12 mouse cellular contexts compared by ENCODE assay signal in genomic region chr2:58289759-58290431, GRCm38 (mm10).
DNase-seq lines count a peak whose midpoint lies in the region; ATAC-seq lines count a peak whose summit lies in the region.
"Had no signal": no experiment of that assay in that cellular context is flagged by ENCODE, and none has a peak within 500 bp of the region (broad histone marks: within the 10 kb centered on the region; RNA-seq: fewer than 3 reads in every experiment).

No protein-coding gene starts in this region.

- peak overlapping the region; percentile 32 for H3K4me2 ChIP-seq in heart, embryonic 12.5 days
- no peak overlapping the region for H3K4me2 ChIP-seq in midbrain, embryonic 13.5 days (replicated peaks)
- H3K4me2 ChIP-seq in midbrain, embryonic 16.5 days (ENCODE audit: low read length) = no peak overlapping the region
- H3K4me2 ChIP-seq in intestine, embryonic 14.5 days (ENCODE audit: low read length) = peak overlapping the region; percentile 38
- H3K4me2 ChIP-seq: lung, embryonic 14.5 days; neural tube, embryonic 12.5 days had no signal

- H3K4me1 ChIP-seq in heart, embryonic 12.5 days (replicated peaks) = peaks cover 11% of the 10 kb centered on the region; the same call in 1 of the 2 replicates
- H3K4me1 ChIP-seq in midbrain, embryonic 13.5 days (replicated peaks) = peaks cover 11% of the 10 kb centered on the region
- peaks cover 3% of the 10 kb centered on the region; the same call in 1 of the 2 replicates for H3K4me1 ChIP-seq in midbrain, embryonic 16.5 days (ENCODE audit: control insufficient read depth, insufficient read depth, low read length)
- H3K4me1 ChIP-seq in intestine, embryonic 14.5 days (replicated peaks; ENCODE audit: control insufficient read depth, insufficient read depth, low read length) = peaks cover 13% of the 10 kb centered on the region

- ATAC-seq in heart, embryonic 12.5 days (ENCODE audit: insufficient number of reproducible peaks, low FRiP score) = no peak
- ATAC-seq in midbrain, embryonic 13.5 days = peak; percentile 62
- no peak for ATAC-seq in midbrain, embryonic 16.5 days
- ATAC-seq in intestine, embryonic 14.5 days (replicated peaks; ENCODE audit: low FRiP score, low TSS enrichment, low read depth) = peak; percentile 81
- no peak for ATAC-seq in erythroblast, adult 5-6 weeks (replicated peaks; ENCODE audit: low FRiP score, poor library complexity, severe bottlenecking)

- H3K9ac ChIP-seq in heart, embryonic 12.5 days = no peak overlapping the region
- H3K9ac ChIP-seq in midbrain, embryonic 13.5 days (replicated peaks) = no peak overlapping the region
- no peak overlapping the region for H3K9ac ChIP-seq in midbrain, embryonic 16.5 days (ENCODE audit: low read depth, low read length)
- H3K9ac ChIP-seq in intestine, embryonic 14.5 days (ENCODE audit: low read length) = no peak overlapping the region
- H3K9ac ChIP-seq: lung, embryonic 14.5 days; neural tube, embryonic 12.5 days had no signal

- intact Hi-C loops in left cerebral cortex, postnatal 36 days (cut with DNase I) = no loop called here

- WGBS in heart, embryonic 12.5 days = 35% methylated on average over 9 of the region's 9 CpGs
- 15% methylated on average over 9 of the region's 9 CpGs for WGBS in midbrain, embryonic 13.5 days
- 12% methylated on average over 9 of the region's 9 CpGs for WGBS in midbrain, embryonic 16.5 days
- 8% methylated on average over 9 of the region's 9 CpGs for WGBS in intestine, embryonic 14.5 days

- H3K27me3 ChIP-seq in heart, embryonic 12.5 days (replicated peaks) = no peaks in the 10 kb centered on the region
- no peaks in the 10 kb centered on the region for H3K27me3 ChIP-seq in midbrain, embryonic 13.5 days
- no peaks in the 10 kb centered on the region for H3K27me3 ChIP-seq in midbrain, embryonic 16.5 days (ENCODE audit: control insufficient read depth, insufficient read depth, low read depth, low read length)
- H3K27me3 ChIP-seq in intestine, embryonic 14.5 days (replicated peaks; ENCODE audit: control insufficient read depth, insufficient read depth, low read length) = no peaks in the 10 kb centered on the region
- H3K27me3 ChIP-seq: neural tube, embryonic 12.5 days had no signal

- H3K9me3 ChIP-seq in heart, embryonic 12.5 days (replicated peaks) = no peaks in the 10 kb centered on the region
- H3K9me3 ChIP-seq in midbrain, embryonic 13.5 days = no peaks in the 10 kb centered on the region
- no peaks in the 10 kb centered on the region for H3K9me3 ChIP-seq in midbrain, embryonic 16.5 days (replicated peaks; ENCODE audit: control insufficient read depth, low read length, poor library complexity, severe bottlenecking)
- no peaks in the 10 kb centered on the region for H3K9me3 ChIP-seq in intestine, embryonic 14.5 days (ENCODE audit: control insufficient read depth, low read length)
- H3K9me3 ChIP-seq: neural tube, embryonic 12.5 days had no signal

- H3K4me3 ChIP-seq in heart, embryonic 12.5 days = no peak overlapping the region
- no peak overlapping the region for H3K4me3 ChIP-seq in midbrain, embryonic 13.5 days (replicated peaks)
- H3K4me3 ChIP-seq in midbrain, embryonic 16.5 days (ENCODE audit: low read depth, low read length) = no peak overlapping the region
- H3K4me3 ChIP-seq in intestine, embryonic 14.5 days (ENCODE audit: low read depth, low read length) = no peak overlapping the region
- H3K4me3 ChIP-seq: erythroblast, embryonic 14.5 days; neural tube, embryonic 12.5 days had no signal

- H3K27ac ChIP-seq in heart, embryonic 12.5 days (ENCODE audit: poor library complexity, severe bottlenecking) = no peak overlapping the region
- H3K27ac ChIP-seq in midbrain, embryonic 13.5 days = no peak overlapping the region
- H3K27ac ChIP-seq in midbrain, embryonic 16.5 days (ENCODE audit: low read length) = no peak overlapping the region
- H3K27ac ChIP-seq in intestine, embryonic 14.5 days (ENCODE audit: low read depth) = peak overlapping the region; percentile 69
- H3K27ac ChIP-seq: neural tube, embryonic 12.5 days had no signal

- no peak for DNase-seq in heart, adult 11 months
- peak; percentile 68 for DNase-seq in intestine, embryonic 14.5 days (ENCODE audit: low spot score)
- DNase-seq in left cerebral cortex, postnatal 36 days (ENCODE audit: low spot score in 2 of 2) = no peak
- DNase-seq: cerebellum, postnatal 10 days; kidney, adult 8-10 months; lung, embryonic 14.5 days had no signal

- no peaks in the 10 kb centered on the region for H3K36me3 ChIP-seq in heart, embryonic 12.5 days
- no peaks in the 10 kb centered on the region for H3K36me3 ChIP-seq in midbrain, embryonic 13.5 days
- no peaks in the 10 kb centered on the region for H3K36me3 ChIP-seq in midbrain, embryonic 16.5 days (ENCODE audit: control insufficient read depth, insufficient read depth, low read length)
- H3K36me3 ChIP-seq in intestine, embryonic 14.5 days (ENCODE audit: control insufficient read depth, insufficient read depth, low read length) = no peaks in the 10 kb centered on the region
- H3K36me3 ChIP-seq: neural tube, embryonic 12.5 days had no signal

Comparison
In these comparisons a context has a peak if more than half of its experiments do, and no peak if none do; other contexts are left out.
1. ATAC-seq: peak in midbrain, embryonic 13.5 days (single experiment) and intestine, embryonic 14.5 days (single experiment); none in heart, embryonic 12.5 days (single experiment), midbrain, embryonic 16.5 days (single experiment) and erythroblast, adult 5-6 weeks (single experiment).
2. H3K4me2 ChIP-seq: peak in heart, embryonic 12.5 days (single experiment) and intestine, embryonic 14.5 days (single experiment); none in midbrain, embryonic 13.5 days (single experiment) and midbrain, embryonic 16.5 days (single experiment).